Mouse (Mus musculus): ENCODE results near the gene Trpv4. TPM values are rescaled to one million over a fixed set of nuclear protein-coding genes. Genes with fewer than 3 reads are reported as not detected.

Trpv4 gene
- polyA plus RNA-seq, 1 experiment, result 31.8 TPM

- Histone ChIP-seq H3K4me3 (ENCODE audit: insufficient read depth, low read length) (no peak overlapping the region), H3K27ac (ENCODE audit: insufficient read depth, low read depth, low read length) (no peak overlapping the region), H3K4me1 (ENCODE audit: control insufficient read depth, insufficient read depth, low read length) (no peaks in the 10 kb centered on the region)
- TF ChIP-seq POLR2A (IDR thresholded peaks at IDR 0.05; ENCODE audit: borderline replicate concordance, low read depth, low read length) (no peak), CTCF (IDR thresholded peaks at IDR 0.05; ENCODE audit: low read depth, low read length) (no peak)
These were observed 14.9 kb upstream of the Trpv4 start for GRCm38 (mm10) chr5:114673114-114673513.

- TF ChIP-seq CTCF (IDR thresholded peaks at IDR 0.05; ENCODE audit: low read depth, low read length), result no peak
- TF ChIP-seq POLR2A (IDR thresholded peaks at IDR 0.05; ENCODE audit: borderline replicate concordance, low read depth, low read length), result no peak
- peaks cover 5% of the 10 kb centered on the region for H3K4me1 ChIP-seq (ENCODE audit: control insufficient read depth, insufficient read depth, low read length)
- no peak overlapping the region for H3K4me3 ChIP-seq (ENCODE audit: insufficient read depth, low read length)
- no peak overlapping the region for H3K27ac ChIP-seq (ENCODE audit: insufficient read depth, low read depth, low read length)
These were observed 10.8 kb upstream of the Trpv4 start for GRCm38 (mm10) chr5:114669014-114669413.

- TF ChIP-seq CTCF (IDR thresholded peaks at IDR 0.05; ENCODE audit: low read depth, low read length), result peak; percentile 98
- TF ChIP-seq POLR2A (IDR thresholded peaks at IDR 0.05; ENCODE audit: borderline replicate concordance, low read depth, low read length), result no peak
- H3K27ac ChIP-seq (ENCODE audit: insufficient read depth, low read depth, low read length), result peak overlapping the region; percentile 65
These were observed 9.1 kb upstream of the Trpv4 start for GRCm38 (mm10) chr5:114667228-114667856.

GRCm38 (mm10) chr5:114666659-114667058 lies 8.4 kb upstream of the Trpv4 start:
- H3K4me3 ChIP-seq (ENCODE audit: insufficient read depth, low read length), result no peak overlapping the region
- peaks cover 6% of the 10 kb centered on the region for H3K4me1 ChIP-seq (ENCODE audit: control insufficient read depth, insufficient read depth, low read length)
- peak overlapping the region; percentile 65; the same call in 1 of the 2 replicates for H3K27ac ChIP-seq (ENCODE audit: insufficient read depth, low read depth, low read length)
- TF ChIP-seq CTCF (IDR thresholded peaks at IDR 0.05; ENCODE audit: low read depth, low read length), result no peak
- no peak for TF ChIP-seq POLR2A (IDR thresholded peaks at IDR 0.05; ENCODE audit: borderline replicate concordance, low read depth, low read length)

More at GRCm38 (mm10) chr5:114667228-114667856, 9.1 kb upstream of the Trpv4 start:
- Histone ChIP-seq H3K4me1 (ENCODE audit: control insufficient read depth, insufficient read depth, low read length) (peaks cover 5% of the 10 kb centered on the region), H3K4me3 (ENCODE audit: insufficient read depth, low read length) (peak overlapping the region; percentile 48)

GRCm38 (mm10) chr5:114664750-114665149 lies 6.5 kb upstream of the Trpv4 start:
- Histone ChIP-seq H3K27ac (ENCODE audit: insufficient read depth, low read depth, low read length) (no peak overlapping the region), H3K4me1 (ENCODE audit: control insufficient read depth, insufficient read depth, low read length) (peaks cover 20% of the 10 kb centered on the region), H3K4me3 (ENCODE audit: insufficient read depth, low read length) (no peak overlapping the region)
- no peak for TF ChIP-seq CTCF (IDR thresholded peaks at IDR 0.05; ENCODE audit: low read depth, low read length)
- no peak for TF ChIP-seq POLR2A (IDR thresholded peaks at IDR 0.05; ENCODE audit: borderline replicate concordance, low read depth, low read length)

GRCm38 (mm10) chr5:114664139-114664538 lies 5.9 kb upstream of the Trpv4 start:
- Histone ChIP-seq H3K27ac (ENCODE audit: insufficient read depth, low read depth, low read length) (no peak overlapping the region), H3K4me3 (ENCODE audit: insufficient read depth, low read length) (no peak overlapping the region), H3K4me1 (ENCODE audit: control insufficient read depth, insufficient read depth, low read length) (peaks cover 20% of the 10 kb centered on the region)
- TF ChIP-seq POLR2A (IDR thresholded peaks at IDR 0.05; ENCODE audit: borderline replicate concordance, low read depth, low read length) (no peak), CTCF (IDR thresholded peaks at IDR 0.05; ENCODE audit: low read depth, low read length) (no peak)

- H3K4me1 ChIP-seq (ENCODE audit: control insufficient read depth, insufficient read depth, low read length), result peaks cover 15% of the 10 kb centered on the region
- peak overlapping the region; percentile 93 for H3K27ac ChIP-seq (ENCODE audit: insufficient read depth, low read depth, low read length)
- no peak overlapping the region for H3K4me3 ChIP-seq (ENCODE audit: insufficient read depth, low read length)
- TF ChIP-seq POLR2A (IDR thresholded peaks at IDR 0.05; ENCODE audit: borderline replicate concordance, low read depth, low read length) (no peak), CTCF (IDR thresholded peaks at IDR 0.05; ENCODE audit: low read depth, low read length) (no peak)
These were observed 2.8 kb upstream of the Trpv4 start for GRCm38 (mm10) chr5:114661029-114661428.

- no peak overlapping the region for H3K4me3 ChIP-seq (ENCODE audit: insufficient read depth, low read length)
- H3K27ac ChIP-seq (ENCODE audit: insufficient read depth, low read depth, low read length), result no peak overlapping the region
- peaks cover 27% of the 10 kb centered on the region for H3K4me1 ChIP-seq (ENCODE audit: control insufficient read depth, insufficient read depth, low read length)
- TF ChIP-seq POLR2A (IDR thresholded peaks at IDR 0.05; ENCODE audit: borderline replicate concordance, low read depth, low read length) (no peak), CTCF (IDR thresholded peaks at IDR 0.05; ENCODE audit: low read depth, low read length) (no peak)
These were observed 795 bp downstream of the Trpv4 start for GRCm38 (mm10) chr5:114657426-114657825.

GRCm38 (mm10) chr5:114656305-114656704 lies 1.9 kb downstream of the Trpv4 start:
- TF ChIP-seq CTCF (IDR thresholded peaks at IDR 0.05; ENCODE audit: low read depth, low read length) (no peak), POLR2A (IDR thresholded peaks at IDR 0.05; ENCODE audit: borderline replicate concordance, low read depth, low read length) (no peak)
- H3K4me1 ChIP-seq (ENCODE audit: control insufficient read depth, insufficient read depth, low read length), result peaks cover 23% of the 10 kb centered on the region
- H3K27ac ChIP-seq (ENCODE audit: insufficient read depth, low read depth, low read length), result no peak overlapping the region
- H3K4me3 ChIP-seq (ENCODE audit: insufficient read depth, low read length), result no peak overlapping the region

GRCm38 (mm10) chr5:114655721-114656120 lies 2.5 kb downstream of the Trpv4 start:
- Histone ChIP-seq H3K27ac (ENCODE audit: insufficient read depth, low read depth, low read length) (no peak overlapping the region), H3K4me3 (ENCODE audit: insufficient read depth, low read length) (no peak overlapping the region), H3K4me1 (ENCODE audit: control insufficient read depth, insufficient read depth, low read length) (peaks cover 21% of the 10 kb centered on the region)
- TF ChIP-seq POLR2A (IDR thresholded peaks at IDR 0.05; ENCODE audit: borderline replicate concordance, low read depth, low read length), result no peak
- TF ChIP-seq CTCF (IDR thresholded peaks at IDR 0.05; ENCODE audit: low read depth, low read length), result no peak

Data from bone marrow macrophage, adult 2 months (primary cell).